Mouse (Mus musculus) mesoderm, embryonic 11.5 days (tissue): ENCODE results near the gene Lrrc7.

Experiments used
- DNase-seq: peaks from one replicate; pipeline ENCODE4 v3.0.0-alpha.2; 2012; ENCODE audit warnings: low read depth, low spot score

The Lrrc7 gene

GRCm38 (mm10) chr3:158561987-158562360 is at the start of gene Lrrc7:
Gene Lrrc7, minus strand, starts transcription at chr3:158562221.
- peak; percentile 75 for DNase-seq

GRCm38 (mm10) chr3:158607065-158607464 is 45.0 kb upstream of the Lrrc7 start:
- no peak for DNase-seq

- DNase-seq: no peak
Observed at GRCm38 (mm10) chr3:158605274-158605673, 43.3 kb upstream of the Lrrc7 start.

GRCm38 (mm10) chr3:158561256-158561986 is 600 bp downstream of the Lrrc7 start:
- peak; percentile 26 for DNase-seq

DNA sequence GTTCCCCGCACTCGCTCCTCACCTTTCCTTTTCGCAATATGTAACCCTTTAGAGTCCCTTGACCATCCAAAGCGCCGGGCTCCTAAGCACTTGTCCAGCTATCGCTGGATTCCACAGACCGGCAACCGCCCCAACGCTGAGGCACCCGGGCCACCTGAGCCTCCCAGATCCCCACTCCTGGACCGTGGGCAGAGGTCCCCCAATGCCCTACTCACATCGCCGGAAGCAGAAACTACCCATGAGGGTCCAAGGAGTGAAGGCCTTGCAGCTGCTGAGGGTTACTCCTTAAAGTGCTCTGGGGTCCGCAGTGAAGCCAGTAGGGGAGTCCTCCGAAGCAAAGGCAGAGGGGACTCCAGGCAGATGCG is 1.1 kb downstream of the Lrrc7 start:
- DNase-seq: peak; percentile 24

GRCm38 (mm10) chr3:158559691-158560650 is 2.0 kb downstream of the Lrrc7 start:
- no peak for DNase-seq

- DNase-seq: no peak
Observed at GRCm38 (mm10) chr3:158559131-158559658, 2.8 kb downstream of the Lrrc7 start.

DNA sequence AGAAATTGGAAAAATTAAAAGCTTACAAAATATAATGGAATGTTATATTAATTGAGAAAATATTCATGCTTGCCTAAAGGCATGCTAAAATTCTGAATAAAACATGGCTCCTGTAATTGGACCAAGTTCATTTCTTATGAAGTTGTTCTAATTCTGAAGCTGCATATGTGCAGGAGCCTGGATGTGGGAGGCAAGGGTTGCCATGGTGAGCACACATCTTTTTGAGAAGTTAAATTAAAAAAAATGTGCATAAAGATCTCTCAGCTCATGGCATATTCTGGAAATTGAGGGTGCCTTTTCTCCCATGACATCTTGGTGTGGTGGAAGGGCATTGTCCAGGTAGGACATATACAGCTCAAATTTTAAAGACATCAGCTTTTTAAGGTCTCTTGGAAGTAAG is 3.4 kb downstream of the Lrrc7 start:
- no peak for DNase-seq

GRCm38 (mm10) chr3:158554280-158554679 is 7.7 kb downstream of the Lrrc7 start:
- no peak for DNase-seq

DNA sequence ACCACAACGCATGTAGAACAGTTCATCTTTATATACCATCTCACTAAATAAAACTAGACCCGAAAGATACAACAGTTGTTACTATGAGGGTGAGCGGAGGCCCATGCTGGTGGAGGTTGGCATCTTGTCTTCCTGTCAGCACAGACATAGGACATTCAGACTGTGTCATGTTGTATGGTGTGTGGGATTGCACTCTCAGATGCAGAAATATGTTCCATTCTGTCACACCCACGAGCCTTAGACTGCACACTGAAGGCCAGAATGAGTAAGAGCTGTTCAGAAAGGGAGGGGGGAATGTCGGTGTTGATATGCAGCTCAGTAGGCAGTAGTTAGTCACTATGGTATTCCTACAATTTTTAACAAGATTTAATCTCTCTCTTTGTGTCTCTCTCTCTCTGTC is 9.9 kb downstream of the Lrrc7 start:
- DNase-seq: no peak

DNA sequence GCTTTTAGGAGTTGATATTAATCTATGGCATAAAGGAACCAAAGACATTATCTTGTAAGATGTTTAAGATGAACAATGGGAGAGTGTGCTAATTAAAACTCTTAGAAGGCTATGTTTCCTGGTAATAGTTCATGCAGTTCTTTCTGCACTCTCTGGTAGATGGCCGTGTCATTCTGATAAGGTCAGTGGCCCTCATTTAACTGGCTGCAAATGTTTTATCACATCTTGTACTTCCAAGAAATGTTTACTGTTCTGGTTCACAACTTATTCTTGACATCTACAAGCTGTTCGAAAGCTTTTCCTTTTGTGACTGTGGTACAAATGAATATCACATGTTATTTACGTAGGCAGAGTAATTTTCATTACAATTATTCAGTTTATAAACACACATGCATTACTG is 18.5 kb downstream of the Lrrc7 start:
- no peak for DNase-seq

DNA sequence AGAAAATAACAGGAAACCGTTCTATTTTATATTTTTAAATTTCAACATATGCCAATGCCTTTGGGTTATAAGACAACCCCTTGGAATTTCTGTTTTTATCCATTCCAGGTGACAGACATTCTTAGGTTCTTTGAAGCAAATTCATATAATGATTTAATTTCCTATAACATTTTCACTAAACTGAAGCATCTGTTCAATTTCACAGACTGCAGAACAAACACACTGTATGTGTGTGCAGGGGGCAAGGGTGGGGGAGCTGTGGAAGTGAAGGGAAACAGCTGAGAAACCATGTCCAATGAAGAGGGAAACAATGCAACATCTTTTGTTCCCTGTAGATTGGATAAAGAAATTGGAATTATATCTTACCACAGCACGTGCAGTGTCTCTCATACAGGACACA is 29.2 kb downstream of the Lrrc7 start:
- DNase-seq: no peak

DNA sequence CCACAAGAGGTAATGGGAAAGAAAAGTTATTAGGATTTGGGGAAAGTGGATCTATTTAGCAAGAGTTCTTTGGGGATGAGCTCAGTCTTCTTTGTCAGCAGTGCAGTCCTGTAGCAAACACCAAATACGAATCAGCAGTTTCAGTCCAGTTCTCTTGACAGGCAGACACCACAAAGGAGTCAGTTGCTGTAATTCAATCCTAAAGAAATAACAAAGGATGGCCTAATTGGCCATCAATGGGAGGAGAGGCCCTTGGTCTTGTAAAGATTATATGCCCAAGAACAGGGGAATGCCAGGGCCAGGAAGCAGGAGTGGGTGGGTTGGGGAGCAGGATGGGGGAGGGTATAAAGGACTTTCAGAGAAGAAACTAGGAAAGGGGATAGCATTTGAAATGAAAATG is 33.5 kb downstream of the Lrrc7 start:
- no peak for DNase-seq

DNA sequence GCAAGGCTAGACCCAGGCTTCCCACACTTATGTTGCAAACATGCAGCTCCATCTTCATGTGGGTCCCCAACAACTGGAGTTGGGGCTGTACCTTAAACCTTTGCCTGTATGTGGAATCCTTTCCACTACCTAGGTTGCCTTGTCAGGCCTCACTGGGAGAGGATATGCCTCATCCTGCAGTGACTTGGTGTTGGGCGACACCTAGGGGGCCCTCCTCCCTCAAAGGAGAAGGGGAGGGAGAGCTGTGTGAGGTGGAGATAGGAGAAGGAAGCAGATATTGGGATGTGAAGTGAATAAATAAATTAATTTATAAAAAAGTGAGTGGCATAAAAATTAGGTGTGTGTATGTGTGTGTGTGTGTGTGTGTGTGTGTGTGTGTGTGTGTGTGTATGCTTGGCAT is 68.3 kb downstream of the Lrrc7 start:
- DNase-seq: no peak

DNA sequence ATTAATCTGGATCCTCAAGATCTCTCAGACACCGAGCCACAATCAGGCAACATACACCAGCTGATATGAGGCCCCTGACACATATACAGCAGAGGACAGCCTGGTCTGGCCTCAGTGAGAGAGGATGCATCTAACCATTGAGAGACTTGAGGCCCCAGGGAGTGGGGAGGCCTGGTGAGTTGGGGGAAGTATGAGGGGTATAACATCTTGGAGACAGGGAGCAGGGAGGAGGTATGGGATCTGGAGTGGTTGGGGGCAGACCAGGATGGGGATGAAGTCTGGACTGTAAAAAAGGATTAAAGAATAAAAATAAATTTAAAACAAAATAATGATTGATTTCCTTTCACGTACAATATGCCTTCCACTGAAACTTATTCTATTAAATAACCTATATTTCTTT is 82.3 kb downstream of the Lrrc7 start:
- no peak for DNase-seq

DNA sequence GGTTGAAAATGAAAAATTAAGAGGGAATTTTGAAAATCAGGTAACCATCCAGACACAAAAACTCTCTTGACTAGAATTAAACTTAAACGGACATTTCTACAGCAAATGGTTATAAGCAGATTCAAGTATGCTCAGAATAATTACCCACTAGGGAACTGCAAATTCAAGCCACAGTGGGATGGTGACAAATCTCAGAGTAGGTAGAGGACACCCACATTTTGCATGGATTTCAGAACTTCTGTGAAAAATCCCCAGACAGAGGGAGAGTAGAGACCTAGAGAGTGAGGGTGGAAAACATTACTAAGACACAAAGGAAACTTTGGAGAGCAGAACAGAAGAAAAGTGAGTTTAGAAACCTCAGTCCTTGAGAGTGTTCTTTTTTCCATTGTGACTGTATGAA is 161.4 kb downstream of the Lrrc7 start:
- no peak for DNase-seq

GRCm38 (mm10) chr3:158391534-158391933 is 170.5 kb downstream of the Lrrc7 start:
- DNase-seq: no peak

DNA sequence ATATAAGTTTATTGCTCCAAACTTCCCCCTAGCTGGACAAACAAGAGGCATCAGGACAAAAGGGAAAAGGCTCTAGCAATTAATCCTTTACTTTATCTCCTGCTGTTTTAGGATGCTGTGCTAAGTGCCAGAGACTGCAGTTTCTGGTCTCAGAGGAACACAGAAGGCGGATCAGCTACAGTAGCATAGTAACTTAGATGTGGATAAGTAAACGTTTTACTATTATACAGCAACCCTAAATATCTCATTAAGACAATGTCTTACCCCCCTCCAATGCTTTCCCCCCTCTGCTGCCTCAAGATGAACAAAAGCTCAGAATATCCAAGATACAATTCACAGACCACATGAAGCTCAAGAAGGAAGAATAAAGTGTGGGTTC is 174.0 kb downstream of the Lrrc7 start:
- DNase-seq: no peak

DNA sequence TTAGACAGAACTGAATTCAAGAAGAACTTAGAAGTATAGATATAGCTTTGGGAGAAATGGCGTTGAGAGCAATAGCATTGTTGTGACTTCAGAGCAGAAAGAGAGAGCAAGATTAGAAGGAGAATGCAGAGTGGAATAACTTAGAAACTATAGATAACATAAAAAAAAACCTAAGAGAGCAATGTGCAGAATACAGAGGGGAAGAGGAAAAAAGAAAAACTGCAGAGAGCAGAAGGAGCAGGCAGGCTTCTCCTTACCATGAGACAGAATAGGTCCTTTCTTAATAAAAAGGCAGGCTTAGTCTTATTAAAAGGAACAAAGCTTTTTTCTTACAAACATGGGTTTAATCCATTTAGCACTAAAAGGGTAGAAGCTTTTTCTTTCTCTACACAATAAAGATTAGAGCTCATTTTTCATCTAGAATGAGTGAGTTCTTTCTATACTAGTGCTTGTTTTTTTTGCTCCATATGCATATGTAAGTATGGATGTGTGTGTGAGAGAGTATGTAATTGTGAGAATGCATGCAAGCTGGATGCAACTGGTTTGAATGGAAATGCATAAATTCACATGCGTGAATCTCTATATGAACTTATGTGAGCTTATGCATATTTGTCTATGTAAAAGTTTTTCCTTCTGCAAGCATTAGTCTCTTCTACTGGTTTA is 174.5 kb downstream of the Lrrc7 start:
- no peak for DNase-seq

DNA sequence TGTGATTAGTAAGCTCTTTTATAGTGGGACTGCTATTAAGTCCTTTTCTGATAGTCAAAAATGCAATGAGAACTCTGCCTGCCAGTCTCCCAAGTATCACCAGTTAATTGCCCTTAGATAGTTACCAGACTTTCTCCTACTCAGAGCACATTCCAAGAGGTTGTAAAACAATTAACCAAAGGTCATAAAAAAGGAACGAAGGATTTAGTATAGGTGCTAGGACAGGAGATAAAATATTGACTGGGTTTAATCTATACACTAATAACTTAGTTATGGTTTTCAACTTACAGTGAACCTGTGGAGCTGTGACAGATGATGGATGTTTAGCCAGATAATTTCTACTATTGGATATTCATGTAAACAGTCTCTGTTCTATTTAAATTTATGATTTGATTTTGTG is 175.2 kb downstream of the Lrrc7 start:
- DNase-seq: no peak

DNA sequence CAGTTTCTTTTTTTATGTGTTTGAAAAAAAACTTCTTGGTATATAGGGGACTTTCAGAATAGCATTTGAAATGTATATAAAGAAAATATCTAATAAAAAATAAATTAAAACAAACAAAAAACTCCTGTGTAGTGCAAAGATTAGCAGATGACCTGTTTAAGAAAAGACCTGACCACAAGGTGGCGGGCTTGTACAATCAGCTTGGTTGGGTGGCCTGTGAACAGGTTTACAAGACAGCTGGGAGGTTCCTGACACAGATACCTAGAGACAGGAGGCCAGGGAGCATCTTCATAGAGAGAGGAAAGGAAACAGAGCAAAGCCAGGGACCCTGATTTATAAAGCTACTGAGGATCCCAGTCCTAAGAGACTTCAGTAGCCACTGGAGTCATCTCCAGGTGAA is 186.1 kb downstream of the Lrrc7 start:
- peak; percentile 35 for DNase-seq

GRCm38 (mm10) chr3:158369169-158369568 is 192.9 kb downstream of the Lrrc7 start:
- DNase-seq: no peak
